9 mouse cellular contexts compared by ENCODE assay signal in the genomic region with DNA sequence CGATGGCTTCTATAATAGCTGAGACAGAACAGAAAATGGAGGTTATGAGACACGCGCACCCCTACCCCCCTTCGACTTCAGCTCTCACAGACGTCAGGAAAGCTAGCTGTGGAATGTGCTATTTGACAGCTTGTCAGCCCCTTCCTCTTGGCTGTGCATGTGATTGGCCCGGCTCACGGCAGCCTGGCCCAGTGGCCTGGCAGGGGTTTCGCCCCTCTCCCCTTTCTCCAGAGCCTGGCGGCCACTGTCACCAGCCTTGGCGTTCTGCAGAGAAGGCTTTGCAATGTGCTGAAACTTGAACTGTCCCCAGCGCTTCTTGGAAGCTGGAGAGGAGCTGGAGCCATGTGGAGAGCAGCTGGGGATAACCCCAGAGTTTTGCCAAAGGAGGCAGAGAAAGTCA.
A peak's percentile ranks its signal among the peaks of the same experiment; 100 is the strongest.
DNase-seq lines count a peak whose midpoint lies in the region; ATAC-seq and TF ChIP-seq lines count a peak whose summit lies in the region.
"Had no signal": no experiment of that assay in that cellular context is flagged by ENCODE, and none has a peak within 500 bp of the region (broad histone marks: within the 10 kb centered on the region; RNA-seq: fewer than 3 reads in every experiment).

No protein-coding gene starts in this region.

- ATAC-seq in heart, postnatal 0 days (ENCODE audit: insufficient read depth, low read depth) = peak; percentile 87
- ATAC-seq: midbrain, embryonic 16.5 days had no signal

- H3K27me3 ChIP-seq in heart, postnatal 0 days (ENCODE audit: control insufficient read depth, insufficient read depth, low read length) = no peaks in the 10 kb centered on the region

- 0 out of 2 replicates have a peak, but pooled peaks have one; percentile 46 for TF ChIP-seq EP300 in heart, postnatal 0 days (IDR thresholded peaks at IDR 0.05; ENCODE audit: low read depth)

- WGBS in heart, postnatal 0 days = 26% methylated on average over 11 of the region's 11 CpGs

- peak overlapping the region; percentile 42 for H3K4me2 ChIP-seq in heart, postnatal 0 days (ENCODE audit: low read depth, low read length)

- H3K4me1 ChIP-seq in heart, postnatal 0 days (ENCODE audit: control insufficient read depth, insufficient read depth) = peaks cover 29% of the 10 kb centered on the region

- peak overlapping the region; percentile 93 for H3K27ac ChIP-seq in heart, postnatal 0 days (ENCODE audit: low read depth)

- DNase-seq in cerebellum, postnatal 10 days = peak; percentile 54 to 73
- DNase-seq in cerebellum, adult 18-20 months = no peak
- DNase-seq in gastrocnemius, adult 18-20 months (ENCODE audit: low spot score) = peak; percentile 81
- DNase-seq in heart, postnatal 0 days (ENCODE audit: low spot score) = peak; percentile 84
- DNase-seq in lung, postnatal 36 days = peak; percentile 32
- DNase-seq in left cerebral cortex, adult 9 months (ENCODE audit: low spot score in 2 of 2) = no peak
- DNase-seq in left cerebral cortex, postnatal 14 days (ENCODE audit: low spot score in 2 of 2) = no peak
- DNase-seq in spleen, adult 18-20 months = no peak

- intact Hi-C loops in left cerebral cortex, postnatal 14 days (cut with DNase I) = loop anchor here (5.0 to 10.0 kb wide), 2 partner anchors 91 to 222 kb away; no protein-coding TSS in a partner anchor

- no peaks in the 10 kb centered on the region for H3K36me3 ChIP-seq in heart, postnatal 0 days (replicated peaks; ENCODE audit: control insufficient read depth, insufficient read depth, low read length)

- H3K9me3 ChIP-seq in heart, postnatal 0 days (replicated peaks; ENCODE audit: control insufficient read depth, low read length) = no peaks in the 10 kb centered on the region

- no peak for TF ChIP-seq CTCF in heart, postnatal 0 days (IDR thresholded peaks at IDR 0.05; ENCODE audit: low read depth)

- H3K9ac ChIP-seq in heart, postnatal 0 days (replicated peaks; ENCODE audit: low read depth, low read length) = peak overlapping the region; percentile 36

- H3K4me3 ChIP-seq in heart, postnatal 0 days (ENCODE audit: low read depth, low read length) = peak overlapping the region; percentile 20

Comparison
In these comparisons a context has a peak if more than half of its experiments do, and no peak if none do; other contexts are left out.
1. DNase-seq: peak in cerebellum, postnatal 10 days (2 of 2), gastrocnemius, adult 18-20 months (single experiment), heart, postnatal 0 days (single experiment) and lung, postnatal 36 days (single experiment); none in cerebellum, adult 18-20 months (0 of 2), left cerebral cortex, adult 9 months (0 of 2), left cerebral cortex, postnatal 14 days (0 of 2) and spleen, adult 18-20 months (0 of 2).